Mouse (Mus musculus): ENCODE results near the gene Fkbp9.
"Not testable (repeated sequence)": the region's sequence is repeated elsewhere in the genome, so short reads cannot be mapped to it uniquely, and the experiment has no call there.

Gene Fkbp9

GRCm38 (mm10) chr6:56837166-56837565 is 5.3 kb downstream of the Fkbp9 start:
- DNase-seq (ENCODE audit: low read depth in 1 of 2, low spot score in 2 of 2): no peak

- no peak for DNase-seq (ENCODE audit: low read depth in 1 of 2, low spot score in 2 of 2)
Measured at GRCm38 (mm10) chr6:56837621-56838020, 5.8 kb downstream of the Fkbp9 start.

GRCm38 (mm10) chr6:56843229-56843628 is 11.4 kb downstream of the Fkbp9 start:
- no peak for DNase-seq (ENCODE audit: low read depth in 1 of 2, low spot score in 2 of 2)

GRCm38 (mm10) chr6:56844365-56844764 is 12.5 kb downstream of the Fkbp9 start:
- no peak for DNase-seq (ENCODE audit: low read depth in 1 of 2, low spot score in 2 of 2)

- no peak for DNase-seq (ENCODE audit: low read depth in 1 of 2, low spot score in 2 of 2)
Measured at GRCm38 (mm10) chr6:56848974-56849373, 17.1 kb downstream of the Fkbp9 start.

GRCm38 (mm10) chr6:56850315-56850714 is 18.5 kb downstream of the Fkbp9 start:
- DNase-seq (ENCODE audit: low read depth in 1 of 2, low spot score in 2 of 2): no peak

DNA sequence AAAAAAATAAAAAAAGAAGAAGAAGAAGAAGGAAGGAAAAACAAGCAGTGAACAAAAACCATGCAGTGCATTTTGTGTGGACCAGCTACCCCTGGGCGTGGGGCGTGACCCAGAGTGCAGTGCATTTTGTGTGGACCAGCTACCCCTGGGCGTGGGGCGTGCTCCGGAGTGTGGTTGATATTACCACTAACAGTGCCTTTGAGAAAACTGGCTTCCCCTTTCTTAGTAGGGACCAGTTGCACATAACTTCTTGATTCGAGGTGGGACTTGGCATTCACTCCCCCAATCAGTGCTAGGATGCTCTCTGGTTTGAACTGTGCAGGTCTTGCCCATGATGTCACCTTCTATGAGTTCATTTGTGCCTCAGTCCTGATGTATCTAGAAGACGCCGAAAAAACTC is 22.9 kb downstream of the Fkbp9 start:
- no peak for DNase-seq (ENCODE audit: low read depth in 1 of 2, low spot score in 2 of 2)

DNA sequence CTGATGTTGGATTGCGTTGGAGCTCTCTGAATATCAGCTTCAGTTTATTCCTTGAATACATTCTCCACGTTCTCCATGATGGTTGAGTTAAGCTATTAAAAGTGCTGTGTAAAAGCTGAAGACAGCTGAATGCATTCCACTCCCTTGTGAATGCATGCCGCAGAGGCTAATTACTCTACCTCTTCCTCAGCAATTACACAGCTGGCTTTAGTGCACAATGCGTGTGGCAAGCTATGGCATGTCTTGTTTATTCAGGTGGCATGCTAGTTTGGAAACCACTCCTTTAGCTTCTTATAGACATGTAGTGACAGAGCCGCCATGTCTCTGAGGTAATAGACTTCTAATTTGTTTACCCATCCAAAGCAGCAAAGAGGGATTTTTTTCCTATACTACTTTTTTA is 24.9 kb downstream of the Fkbp9 start:
- DNase-seq (ENCODE audit: low read depth in 1 of 2, low spot score in 2 of 2): no peak

DNA sequence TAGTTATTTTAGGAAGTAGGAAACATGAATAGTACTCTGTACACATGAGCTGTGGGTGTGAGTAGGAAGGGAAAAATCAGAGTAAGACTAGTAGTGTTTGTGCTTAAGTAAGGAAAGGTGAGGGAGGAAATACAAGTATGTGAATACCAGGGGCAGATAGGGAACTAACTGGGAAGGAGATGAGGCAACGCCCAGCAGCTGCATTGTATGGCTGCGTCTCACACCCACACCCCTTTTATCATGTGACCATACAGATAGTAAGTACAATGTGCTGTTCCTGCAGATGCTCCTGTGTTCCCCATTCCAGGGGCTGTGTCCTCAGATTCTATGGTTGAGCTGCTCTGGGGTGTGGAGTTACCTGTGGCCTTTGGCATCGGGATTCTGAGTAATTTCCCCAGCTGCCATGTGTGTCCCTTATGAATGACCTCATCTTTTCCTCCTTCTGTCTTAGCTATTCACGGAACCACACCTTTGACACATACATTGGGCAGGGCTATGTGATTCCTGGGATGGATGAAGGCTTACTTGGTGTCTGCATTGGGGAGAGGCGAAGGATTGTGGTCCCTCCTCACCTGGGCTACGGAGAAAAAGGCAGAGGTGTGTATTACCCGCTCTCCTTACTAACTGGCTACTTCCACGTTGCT is 28.5 kb downstream of the Fkbp9 start:
- no peak for DNase-seq (ENCODE audit: low read depth in 1 of 2, low spot score in 2 of 2)

DNA sequence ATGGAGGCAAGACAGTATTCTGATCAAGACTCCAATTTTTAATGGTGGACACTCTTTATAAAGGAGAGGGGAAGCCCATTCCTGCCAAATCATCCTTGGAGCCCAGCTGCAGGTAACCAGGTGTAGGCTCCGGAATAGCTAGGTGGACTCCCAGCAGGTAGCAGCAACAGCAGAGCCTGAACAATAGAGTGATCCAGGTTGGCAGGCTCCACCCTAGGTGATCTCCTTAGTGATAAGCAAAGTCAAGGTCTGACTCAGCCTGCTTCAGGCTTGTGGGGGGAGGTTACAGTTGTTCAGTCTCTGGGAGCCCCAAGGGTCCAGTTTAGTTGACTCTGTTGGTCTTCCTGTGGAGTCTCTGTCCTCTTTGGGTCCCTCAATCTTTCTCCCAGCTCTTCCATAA is 35.0 kb downstream of the Fkbp9 start:
- DNase-seq (ENCODE audit: low read depth in 1 of 2, low spot score in 2 of 2): not testable (repeated sequence)

DNA sequence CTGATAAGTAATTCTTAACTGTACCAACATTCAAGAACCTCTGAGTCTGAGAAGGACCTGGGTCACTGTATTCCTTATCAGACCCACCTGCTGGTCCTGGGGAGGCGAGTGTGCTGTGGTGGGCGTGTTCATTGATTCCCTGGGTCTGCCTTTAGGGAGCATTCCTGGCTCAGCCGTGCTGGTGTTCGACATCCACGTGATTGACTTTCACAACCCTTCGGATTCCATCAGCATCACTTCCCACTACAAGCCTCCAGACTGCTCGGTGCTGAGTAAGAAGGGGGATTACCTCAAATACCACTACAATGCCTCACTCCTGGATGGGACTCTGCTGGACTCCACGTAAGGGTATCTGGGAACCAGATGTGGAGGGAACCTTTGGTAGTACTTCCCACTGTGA is 36.7 kb downstream of the Fkbp9 start:
- no peak for DNase-seq (ENCODE audit: low read depth in 1 of 2, low spot score in 2 of 2)

GRCm38 (mm10) chr6:56870027-56870426 is 38.2 kb downstream of the Fkbp9 start:
- no peak for DNase-seq (ENCODE audit: low read depth in 1 of 2, low spot score in 2 of 2)

DNA sequence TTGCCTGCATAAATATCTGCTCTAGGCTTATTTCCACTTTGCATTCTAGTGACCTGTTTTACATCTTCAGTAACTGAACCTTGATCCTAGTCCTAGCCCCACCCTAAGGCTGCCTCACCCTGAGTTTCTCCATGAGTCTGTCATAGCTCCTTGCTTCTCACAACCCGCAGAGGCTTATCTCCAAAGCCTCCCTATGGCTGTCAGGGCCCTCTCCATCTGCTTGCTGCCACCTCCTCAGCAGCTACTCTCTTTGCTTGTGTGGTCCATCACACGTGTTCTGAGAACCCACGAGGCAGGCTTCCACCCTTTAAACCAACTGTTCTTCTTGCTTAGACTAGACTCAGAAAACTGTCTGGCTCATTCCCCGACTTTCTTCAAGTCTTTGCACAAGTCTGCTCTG is 45.0 kb downstream of the Fkbp9 start:
- DNase-seq (ENCODE audit: low read depth in 1 of 2, low spot score in 2 of 2): no peak

DNA sequence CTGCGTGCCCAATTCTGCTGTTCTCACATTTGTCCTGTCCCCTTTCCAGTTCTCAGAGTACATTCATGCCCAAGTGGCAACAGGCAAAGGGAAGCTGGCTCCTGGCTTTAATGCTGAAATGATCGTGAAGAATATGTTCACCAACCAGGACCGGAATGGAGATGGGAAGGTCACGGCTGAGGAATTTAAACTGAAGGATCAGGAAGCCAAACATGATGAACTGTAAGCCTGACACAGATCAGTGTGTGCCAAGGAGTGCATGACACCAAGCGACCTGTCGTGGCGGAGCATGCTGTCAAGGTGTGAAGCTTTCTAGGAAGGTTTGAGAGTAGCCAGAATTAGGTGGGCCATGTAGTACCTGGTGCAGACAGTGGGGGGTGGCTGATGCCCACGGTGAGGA is 46.1 kb downstream of the Fkbp9 start:
- DNase-seq (ENCODE audit: low read depth in 1 of 2, low spot score in 2 of 2): no peak

DNA sequence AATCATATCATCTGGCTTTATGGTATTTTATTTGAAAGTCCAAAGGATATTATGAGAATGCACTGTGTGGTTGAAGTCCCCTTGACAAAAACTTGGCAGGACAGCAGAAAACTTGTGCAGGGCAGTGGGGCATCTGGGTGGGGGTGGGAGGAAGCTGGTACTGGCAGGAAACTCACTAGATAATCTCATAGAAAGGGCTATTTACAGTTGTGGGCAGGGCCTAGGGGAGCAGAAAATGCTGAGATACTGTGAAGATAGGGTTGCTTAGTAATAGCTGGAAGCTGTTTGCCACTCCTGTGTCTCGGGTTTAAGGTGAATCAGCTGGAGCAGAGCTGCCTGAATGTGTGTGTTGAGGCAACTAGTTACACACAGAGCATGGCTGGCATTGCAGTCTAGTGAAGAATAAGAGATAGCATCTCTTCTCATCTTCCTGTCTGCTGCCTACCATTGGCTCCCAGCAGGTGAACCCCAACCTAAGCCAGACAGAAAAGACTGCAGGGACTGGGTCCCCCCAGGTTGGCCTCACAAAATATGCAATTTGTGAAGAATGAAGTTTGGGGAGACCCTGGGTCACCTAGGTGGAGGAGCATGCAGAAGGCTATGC is 47.6 kb downstream of the Fkbp9 start:
- no peak for DNase-seq (ENCODE audit: low read depth in 1 of 2, low spot score in 2 of 2)

DNA sequence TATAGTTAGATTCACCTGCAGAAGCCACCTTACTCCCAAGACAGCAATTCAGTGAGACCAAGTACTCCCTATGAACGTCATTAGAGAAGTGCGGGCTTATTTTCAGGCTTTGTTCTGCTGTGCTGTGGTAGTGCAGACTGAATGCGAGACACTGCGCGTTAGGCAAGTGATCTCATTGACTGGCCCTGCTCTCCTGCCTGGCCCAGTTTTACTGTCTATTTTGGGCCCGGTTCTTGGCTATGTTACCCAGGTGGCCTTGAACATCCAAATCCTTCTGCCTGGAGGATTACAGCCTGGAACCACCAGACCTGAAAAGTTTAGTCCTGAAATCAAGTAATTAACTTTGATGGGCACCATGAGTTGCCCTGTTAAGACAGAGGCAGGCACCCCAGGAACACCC is 56.7 kb downstream of the Fkbp9 start:
- DNase-seq (ENCODE audit: low read depth in 1 of 2, low spot score in 2 of 2): no peak

DNA sequence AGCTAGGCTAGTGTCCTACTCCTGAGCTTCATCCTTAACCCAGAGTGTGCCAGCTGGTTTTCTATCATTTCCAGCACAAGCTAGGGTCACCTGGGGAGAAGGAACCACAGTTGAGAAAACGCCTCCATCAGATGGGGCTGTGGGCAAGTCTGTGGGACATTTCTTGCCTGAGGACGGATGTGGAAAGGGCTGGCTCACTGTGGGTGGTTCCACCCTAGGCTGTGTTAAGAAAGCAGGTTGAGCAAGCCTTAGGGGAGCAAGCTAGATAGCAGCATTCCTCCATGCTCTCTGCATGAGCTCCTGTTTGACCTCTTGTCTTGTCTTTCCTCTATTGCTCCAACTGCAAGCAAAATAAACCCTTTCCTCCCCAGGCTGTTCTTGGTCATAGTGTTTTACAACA is 58.9 kb downstream of the Fkbp9 start:
- DNase-seq (ENCODE audit: low read depth in 1 of 2, low spot score in 2 of 2): no peak

DNA sequence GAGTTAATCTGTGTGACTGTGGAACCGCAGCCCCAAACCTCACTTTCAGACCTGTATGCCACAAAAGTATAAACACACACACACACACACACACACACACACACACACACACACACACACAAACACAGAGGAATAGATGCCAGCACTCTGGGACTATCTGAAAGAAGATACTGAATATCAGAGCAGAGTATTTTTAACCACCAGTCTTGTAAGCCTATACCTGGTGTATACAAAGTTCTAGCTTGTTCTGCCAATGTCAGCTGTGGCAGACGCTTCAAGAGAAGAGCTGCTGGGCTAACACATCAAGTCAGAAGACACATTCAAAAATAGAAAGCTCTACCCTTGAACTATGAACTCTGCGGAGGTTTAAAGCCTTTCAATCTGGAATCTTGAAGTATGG is 67.7 kb downstream of the Fkbp9 start:
- no peak for DNase-seq (ENCODE audit: low read depth in 1 of 2, low spot score in 2 of 2)

DNA sequence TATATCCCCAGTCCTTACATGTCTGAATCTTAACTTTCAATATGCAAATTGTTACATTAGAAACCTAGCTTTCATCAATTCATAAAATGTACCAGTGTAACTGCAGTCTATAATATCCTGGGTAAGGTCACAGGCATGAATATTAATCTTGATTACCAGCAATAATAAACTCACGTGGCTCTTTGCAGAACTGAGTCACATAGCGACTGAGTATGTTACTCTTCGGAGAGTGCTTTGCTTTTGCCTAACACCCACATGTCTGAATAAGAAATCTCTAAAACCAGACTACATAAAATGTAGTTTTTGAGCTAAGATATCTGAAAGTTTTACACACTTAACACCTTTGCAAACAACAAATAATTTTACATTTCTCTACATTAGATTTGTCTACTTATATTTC is 69.5 kb downstream of the Fkbp9 start:
- DNase-seq (ENCODE audit: low read depth in 1 of 2, low spot score in 2 of 2): no peak

DNA sequence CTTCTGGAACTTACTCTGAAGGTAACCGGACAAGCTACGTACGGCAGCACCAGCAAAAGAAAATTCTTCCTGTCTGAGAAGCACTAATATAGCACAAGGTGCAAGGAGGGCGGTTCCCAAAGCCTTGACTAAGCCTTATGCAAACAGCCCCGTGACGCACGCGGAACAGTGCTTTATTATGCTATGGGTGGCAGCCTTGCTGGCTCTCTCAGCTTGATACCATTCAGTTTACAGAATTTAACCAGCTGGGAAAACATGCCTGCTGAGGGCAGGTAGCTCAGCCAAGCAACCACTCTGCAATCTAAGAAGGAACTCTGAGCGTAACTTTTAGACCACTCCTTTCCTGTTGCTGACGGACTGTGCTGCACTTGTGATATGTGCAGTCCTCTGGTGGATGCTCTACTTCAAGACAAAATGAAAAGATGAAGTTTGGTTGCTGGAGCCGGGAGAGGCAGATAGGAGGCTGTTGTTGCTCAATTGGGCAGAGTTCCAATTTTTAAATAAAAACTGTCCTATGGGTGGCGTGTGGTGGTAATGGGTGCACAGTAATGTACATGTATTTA is 70.0 kb downstream of the Fkbp9 start:
- peak in 1 of 2 experiments; percentile 51 for DNase-seq (ENCODE audit: low read depth in 1 of 2, low spot score in 2 of 2)

DNA sequence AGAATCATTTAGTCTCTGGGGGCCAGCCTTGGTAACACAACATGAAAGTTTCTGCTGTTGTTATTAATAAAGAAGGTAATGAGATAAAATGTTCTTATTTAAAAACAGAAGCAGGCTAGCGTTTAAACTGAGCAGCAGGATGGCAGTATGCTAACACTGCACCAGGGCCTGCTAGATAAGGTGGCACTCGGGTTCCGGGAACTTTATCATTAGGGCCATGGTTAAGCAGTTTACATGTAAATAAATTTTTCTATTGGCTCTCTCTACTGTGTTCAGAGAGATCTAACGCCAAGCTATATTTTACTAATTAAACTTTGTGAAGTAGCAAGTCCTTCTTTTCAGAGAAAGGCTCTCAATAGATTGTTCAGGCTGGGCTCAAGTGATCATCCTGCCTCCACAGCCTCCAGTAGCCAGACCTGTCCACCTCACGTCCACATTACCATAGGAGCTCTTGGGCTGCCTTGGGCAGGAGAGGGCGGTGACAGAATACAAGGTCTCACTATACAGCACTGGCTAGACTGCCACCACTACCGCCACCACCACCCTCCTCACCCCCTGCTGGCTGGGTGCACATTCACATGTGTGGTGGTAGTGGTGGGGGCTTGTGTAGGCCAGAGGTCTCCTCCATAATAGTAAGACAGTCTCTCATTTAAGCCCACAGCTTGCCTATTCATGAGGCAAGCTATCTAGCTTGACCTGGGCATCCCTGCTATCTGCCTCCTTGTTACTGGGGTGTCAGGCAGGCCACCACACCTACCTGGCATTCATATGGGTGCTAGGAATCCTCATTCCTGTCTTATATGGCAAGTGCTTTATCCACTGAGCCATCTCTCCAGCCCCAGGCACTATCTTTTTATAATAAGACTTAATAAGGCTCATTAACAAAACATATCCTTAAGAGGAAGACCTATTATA is 71.0 kb downstream of the Fkbp9 start:
- no peak for DNase-seq (ENCODE audit: low read depth in 1 of 2, low spot score in 2 of 2)

- no peak for DNase-seq (ENCODE audit: low read depth in 1 of 2, low spot score in 2 of 2)
Measured at GRCm38 (mm10) chr6:56903831-56904230, 72.0 kb downstream of the Fkbp9 start.
